Mouse (Mus musculus): ENCODE results near the gene Map7d1. TPM values are rescaled to one million over a fixed set of nuclear protein-coding genes. Genes with fewer than 3 reads are reported as not detected.

Gene Map7d1
- polyA plus RNA-seq, 1 experiment from 2014 or later: 97.5 TPM

DNA sequence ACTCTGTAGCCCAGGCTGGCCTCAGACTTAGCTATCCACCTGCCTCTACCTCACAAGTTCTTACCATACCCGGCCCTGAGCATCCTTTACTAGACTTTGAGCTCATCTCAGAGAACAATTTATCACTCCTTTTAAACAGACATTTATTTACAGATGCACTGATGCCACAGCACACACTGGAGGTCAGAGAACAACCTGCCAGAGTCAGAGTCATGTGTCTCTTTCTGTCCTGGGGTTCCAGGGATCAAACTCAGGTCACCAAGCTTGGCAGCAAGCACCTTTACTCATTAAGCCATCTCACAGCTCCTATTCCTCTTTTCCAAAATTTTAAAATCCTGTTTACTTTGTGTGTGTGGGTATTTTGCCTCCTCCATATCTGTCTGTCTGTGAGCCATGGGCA lies 50.8 kb downstream of the Map7d1 start:
- Histone ChIP-seq H3K4me2 (no peak overlapping the region), H3K27ac (replicated peaks) (no peak overlapping the region), H3K36me3 (no peaks in the 10 kb centered on the region), H3K4me1 (replicated peaks) (peaks cover 21% of the 10 kb centered on the region), H3K4me3 (no peak overlapping the region), H3K9me3 (no peaks in the 10 kb centered on the region), H3K27me3 (no peaks in the 10 kb centered on the region), H3K9ac (no peak overlapping the region)
- no peak for ATAC-seq (ENCODE audit: low FRiP score, low read depth)
- WGBS: 86% methylated on average over 1 of the region's 1 CpGs

DNA sequence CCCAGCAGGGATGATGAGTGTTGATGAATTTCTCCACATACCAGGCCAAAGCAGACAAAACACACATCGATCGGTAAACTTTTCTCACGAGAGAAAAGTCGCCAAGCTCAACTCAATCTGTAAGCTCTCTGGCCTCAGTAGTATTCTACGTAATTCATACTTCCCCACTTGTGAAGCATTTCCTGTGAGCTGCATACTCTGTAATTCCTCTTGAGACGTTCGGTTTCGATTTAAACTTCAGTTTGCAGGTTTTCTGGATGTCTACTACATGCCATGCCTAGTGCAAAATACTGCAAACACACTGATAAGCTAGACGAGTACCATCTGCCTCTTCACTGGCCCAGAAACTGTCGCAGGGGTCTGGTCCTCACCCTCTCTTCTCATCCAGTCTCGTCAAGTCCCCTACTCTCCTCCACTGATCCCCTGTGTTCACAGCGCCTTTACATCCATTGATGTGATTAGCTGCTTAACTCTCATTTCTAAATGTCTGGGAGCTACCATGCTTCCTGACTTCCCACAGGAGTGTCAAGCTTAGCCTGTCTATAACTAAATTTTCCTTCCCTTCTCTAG lies 51.4 kb downstream of the Map7d1 start:
- no peak for ATAC-seq (ENCODE audit: low FRiP score, low read depth)

DNA sequence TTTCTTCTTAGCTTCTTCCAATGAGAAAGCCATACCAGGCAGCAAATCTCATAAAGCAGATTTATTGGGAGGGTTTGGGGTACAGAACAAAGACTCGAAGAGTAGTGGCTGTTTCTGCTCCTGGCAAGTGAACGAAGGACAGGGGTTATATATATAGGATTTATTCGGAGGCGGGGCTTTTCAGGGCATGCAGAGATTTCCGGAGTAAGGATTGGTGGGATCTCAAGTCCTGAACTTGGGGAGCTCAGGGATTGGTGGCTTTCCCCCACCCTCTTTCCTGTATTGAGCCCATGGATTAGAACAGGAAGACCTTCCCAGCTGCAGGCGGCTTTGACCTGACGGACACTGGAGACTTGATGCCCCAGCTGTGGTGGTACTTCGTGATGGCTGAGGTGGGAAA lies 52.1 kb downstream of the Map7d1 start:
- Histone ChIP-seq H3K27me3 (no peaks in the 10 kb centered on the region), H3K4me1 (replicated peaks) (peaks cover 34% of the 10 kb centered on the region), H3K9ac (no peak overlapping the region), H3K9me3 (no peaks in the 10 kb centered on the region), H3K4me3 (no peak overlapping the region), H3K36me3 (no peaks in the 10 kb centered on the region), H3K27ac (replicated peaks) (peak overlapping the region; percentile 96; the same call in 1 of the 2 replicates), H3K4me2 (no peak overlapping the region)
- WGBS: 88% methylated on average over 8 of the region's 8 CpGs
- no peak for ATAC-seq (ENCODE audit: low FRiP score, low read depth)

More for the DNA sequence above, 51.4 kb downstream of the Map7d1 start:
- H3K9me3 ChIP-seq: no peaks in the 10 kb centered on the region
- no peaks in the 10 kb centered on the region for H3K36me3 ChIP-seq
- no peak overlapping the region for H3K4me2 ChIP-seq
- H3K27me3 ChIP-seq: no peaks in the 10 kb centered on the region
- H3K27ac ChIP-seq (replicated peaks): no peak overlapping the region
- H3K4me1 ChIP-seq (replicated peaks): peaks cover 27% of the 10 kb centered on the region
- H3K9ac ChIP-seq: no peak overlapping the region
- no peak overlapping the region for H3K4me3 ChIP-seq
- 93% methylated on average over 12 of the region's 12 CpGs for WGBS

- Histone ChIP-seq H3K36me3 (no peaks in the 10 kb centered on the region), H3K4me3 (peak overlapping the region; percentile 83), H3K4me2 (peak overlapping the region; percentile 60), H3K4me1 (replicated peaks) (peaks cover 40% of the 10 kb centered on the region), H3K27me3 (no peaks in the 10 kb centered on the region), H3K9me3 (no peaks in the 10 kb centered on the region), H3K9ac (peak overlapping the region; percentile 47), H3K27ac (replicated peaks) (peak overlapping the region; percentile 96)
- ATAC-seq (ENCODE audit: low FRiP score, low read depth): no peak
- 77% methylated on average over 10 of the region's 10 CpGs for WGBS
These were observed 52.7 kb downstream of the Map7d1 start for GRCm38 (mm10) chr4:126203336-126203895.

DNA sequence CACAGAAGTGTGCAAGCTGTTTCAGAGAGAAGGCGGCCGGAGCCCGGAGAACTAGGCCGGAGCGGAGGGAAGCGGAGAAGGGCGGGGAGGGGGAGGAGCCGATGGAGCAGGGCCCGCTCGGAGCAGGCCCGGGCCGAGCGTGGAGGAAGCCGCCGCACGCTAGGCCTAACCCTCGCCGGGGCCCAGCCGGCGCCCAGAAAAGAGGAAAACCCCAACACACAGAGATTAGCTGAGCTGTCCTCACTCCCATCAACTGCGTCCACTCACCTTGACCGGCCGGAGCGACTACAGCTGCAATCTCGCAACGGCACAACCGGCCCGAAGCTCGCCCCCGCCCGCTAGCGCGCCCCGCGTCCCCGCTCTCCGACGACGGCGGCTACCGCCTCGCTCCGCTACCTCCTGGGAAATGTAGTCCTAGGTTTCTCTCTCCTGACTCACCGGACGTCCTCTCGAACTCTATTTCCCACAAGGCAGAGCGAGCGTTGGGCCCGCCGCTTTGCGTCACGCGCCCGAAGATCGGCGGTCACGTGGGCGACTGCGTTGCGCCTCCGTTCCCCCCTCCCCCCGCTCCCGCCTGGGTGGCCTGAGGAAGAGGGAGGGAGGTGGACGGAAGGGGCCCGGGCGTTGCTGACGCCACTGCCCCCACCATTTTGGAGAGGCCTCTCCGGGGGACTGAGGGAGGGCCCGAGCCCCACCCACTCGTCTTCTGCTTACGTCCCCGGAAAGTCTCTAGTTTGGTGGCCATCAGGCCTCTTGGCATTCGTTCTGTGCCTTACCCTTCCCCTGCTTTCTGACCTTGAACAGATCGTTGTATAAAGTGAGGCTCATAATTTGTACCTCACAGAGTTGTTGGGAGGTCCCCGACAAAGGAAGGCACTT lies 53.6 kb downstream of the Map7d1 start, which contains the start of gene Thrap3:
Gene Thrap3, minus strand, starts transcription at position 458 of the 879 bp plus-strand sequence.
- H3K36me3 ChIP-seq: no peaks in the 10 kb centered on the region
- peak within 1 kb of the TSS; percentile 69 for H3K9ac ChIP-seq
- under 1% methylated on average over 73 of the region's 75 CpGs for WGBS
- peak; percentile 100 for ATAC-seq (ENCODE audit: low FRiP score, low read depth)
- H3K27ac ChIP-seq (replicated peaks): peak within 1 kb of the TSS; percentile 96
- no peaks in the 10 kb centered on the region for H3K9me3 ChIP-seq
- H3K4me2 ChIP-seq: peak within 1 kb of the TSS; percentile 83
- H3K27me3 ChIP-seq: no peaks in the 10 kb centered on the region
- peaks cover 48% of the 10 kb centered on the region for H3K4me1 ChIP-seq (replicated peaks)
- H3K4me3 ChIP-seq: peak within 1 kb of the TSS; percentile 83

DNA sequence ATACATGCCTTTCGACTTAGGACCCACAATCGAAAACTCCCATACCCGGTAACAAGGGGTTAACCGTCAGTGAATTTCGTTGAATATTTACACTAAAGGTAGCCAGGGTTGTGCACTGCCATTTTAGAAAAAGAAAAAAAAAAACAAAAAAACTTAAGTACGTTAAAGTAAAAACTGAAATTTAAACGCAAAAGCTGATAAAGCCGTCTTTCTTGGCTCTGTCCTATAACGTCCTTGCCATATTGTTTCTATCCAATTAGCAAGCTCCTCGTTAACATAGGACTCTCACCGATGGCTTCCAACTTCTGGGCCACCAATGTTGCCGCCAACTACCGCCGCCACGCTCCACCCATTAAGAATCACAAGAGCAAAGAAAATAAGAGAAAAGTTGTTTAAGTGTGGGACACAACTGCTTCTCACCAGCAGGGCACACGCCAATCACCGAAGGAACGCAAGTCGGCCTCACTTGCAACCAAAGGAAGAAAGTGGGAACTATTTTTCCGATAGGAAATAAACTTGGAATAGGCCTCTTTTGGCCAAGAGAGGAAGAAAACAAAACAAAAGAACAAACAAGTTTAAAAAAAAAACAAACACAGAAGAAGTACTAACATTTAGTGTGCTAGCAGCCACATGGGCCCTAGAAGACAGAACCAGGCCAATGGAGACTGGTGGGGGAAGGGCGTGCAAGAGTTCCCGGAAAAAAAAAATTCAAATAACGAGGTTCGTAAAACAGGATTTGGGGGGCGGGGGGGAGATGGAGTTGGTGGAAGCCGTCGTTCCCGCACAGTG lies 54.4 kb downstream of the Map7d1 start:
- H3K4me3 ChIP-seq: peak overlapping the region; percentile 83
- H3K9ac ChIP-seq: peak overlapping the region; percentile 69
- WGBS: under 1% methylated on average over 28 of the region's 28 CpGs
- no peaks in the 10 kb centered on the region for H3K36me3 ChIP-seq
- H3K27me3 ChIP-seq: no peaks in the 10 kb centered on the region
- peaks cover 50% of the 10 kb centered on the region for H3K4me1 ChIP-seq (replicated peaks)
- peak overlapping the region; percentile 83 for H3K4me2 ChIP-seq
- peak overlapping the region; percentile 96 for H3K27ac ChIP-seq (replicated peaks)
- ATAC-seq (ENCODE audit: low FRiP score, low read depth): no peak
- no peaks in the 10 kb centered on the region for H3K9me3 ChIP-seq

GRCm38 (mm10) chr4:126200656-126201055 lies 55.5 kb downstream of the Map7d1 start:
- Histone ChIP-seq H3K9me3 (no peaks in the 10 kb centered on the region), H3K4me1 (replicated peaks) (peaks cover 50% of the 10 kb centered on the region), H3K9ac (0 out of 2 replicates have a peak overlapping the region, but pooled peaks have one; percentile 30), H3K36me3 (no peaks in the 10 kb centered on the region), H3K4me2 (peak overlapping the region; percentile 83), H3K4me3 (peak overlapping the region; percentile 83), H3K27ac (replicated peaks) (no peak overlapping the region), H3K27me3 (no peaks in the 10 kb centered on the region)
- WGBS: 60% methylated on average over 2 of the region's 2 CpGs
- ATAC-seq (ENCODE audit: low FRiP score, low read depth): no peak

DNA sequence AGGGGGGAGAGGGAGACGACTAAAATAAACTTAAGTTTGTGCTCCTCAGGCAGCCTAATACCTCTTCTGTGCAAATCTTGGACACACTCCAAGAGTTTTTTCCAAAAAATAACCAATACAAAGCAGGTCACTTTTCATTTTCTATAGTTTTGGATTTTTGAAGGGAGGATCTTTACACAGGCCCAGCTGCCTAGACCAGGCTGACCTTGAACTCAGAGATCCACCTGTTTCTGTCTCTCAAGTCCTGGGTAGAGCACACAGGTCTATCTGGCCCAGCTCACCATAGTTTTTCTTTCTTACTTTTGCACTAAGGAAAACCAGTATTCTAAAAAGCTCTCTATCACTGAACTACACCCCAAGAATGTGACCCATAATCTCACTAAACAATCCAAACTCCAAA lies 56.1 kb downstream of the Map7d1 start:
- H3K36me3 ChIP-seq: no peaks in the 10 kb centered on the region
- no peaks in the 10 kb centered on the region for H3K9me3 ChIP-seq
- no peak overlapping the region for H3K27ac ChIP-seq (replicated peaks)
- ATAC-seq (ENCODE audit: low FRiP score, low read depth): no peak
- H3K4me1 ChIP-seq (replicated peaks): peaks cover 50% of the 10 kb centered on the region
- H3K9ac ChIP-seq: 0 out of 2 replicates have a peak overlapping the region, but pooled peaks have one; percentile 30
- peak overlapping the region; percentile 83; the same call in 1 of the 2 replicates for H3K4me3 ChIP-seq
- WGBS: 56% methylated on average over 1 of the region's 1 CpGs
- no peaks in the 10 kb centered on the region for H3K27me3 ChIP-seq
- peak overlapping the region; percentile 83 for H3K4me2 ChIP-seq

DNA sequence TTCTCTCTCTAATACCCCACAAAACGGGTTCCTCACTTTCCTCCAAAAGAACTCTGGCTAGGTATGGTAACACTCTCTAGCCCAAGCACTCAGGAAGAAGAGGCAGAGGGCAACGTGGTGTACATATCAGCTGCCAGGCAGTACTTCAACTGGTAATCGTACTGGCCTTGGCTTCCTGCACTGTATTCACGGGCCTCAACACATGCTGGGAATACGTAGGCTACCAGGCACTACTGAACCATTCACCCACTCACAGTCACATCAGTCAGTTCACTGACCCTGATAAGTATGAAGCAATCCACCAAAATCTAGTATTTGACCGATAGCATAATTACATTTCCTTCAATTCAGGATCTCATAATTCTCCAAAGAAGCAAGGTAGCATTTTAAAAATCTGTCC lies 56.6 kb downstream of the Map7d1 start:
- Histone ChIP-seq H3K27me3 (no peaks in the 10 kb centered on the region), H3K9me3 (no peaks in the 10 kb centered on the region), H3K4me1 (replicated peaks) (peaks cover 50% of the 10 kb centered on the region), H3K36me3 (no peaks in the 10 kb centered on the region), H3K4me3 (no peak overlapping the region), H3K27ac (replicated peaks) (no peak overlapping the region), H3K9ac (no peak overlapping the region), H3K4me2 (0 out of 2 replicates have a peak overlapping the region, but pooled peaks have one; percentile 16)
- 81% methylated on average over 6 of the region's 6 CpGs for WGBS
- ATAC-seq (ENCODE audit: low FRiP score, low read depth): no peak

DNA sequence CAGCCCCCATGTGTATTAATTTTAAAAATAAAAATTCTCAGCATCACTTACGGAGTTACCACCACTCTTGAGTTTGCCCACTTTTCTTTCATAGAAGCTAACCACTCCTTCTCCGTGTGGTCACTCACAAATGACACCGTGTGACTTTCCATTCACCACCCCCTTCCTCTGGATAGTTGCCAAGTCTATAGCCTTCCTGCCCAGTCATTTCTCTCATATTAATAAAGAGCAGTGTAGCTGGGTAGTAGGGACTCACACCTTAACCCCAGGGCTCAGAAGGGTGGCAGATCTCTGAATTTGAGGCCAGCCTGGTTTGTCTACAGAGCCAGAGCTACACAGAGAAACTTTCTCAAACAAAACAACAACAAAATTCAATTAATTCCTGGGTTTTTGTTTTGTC lies 58.7 kb downstream of the Map7d1 start:
- 61% methylated on average over 3 of the region's 3 CpGs for WGBS
- no peak overlapping the region for H3K4me3 ChIP-seq
- ATAC-seq (ENCODE audit: low FRiP score, low read depth): no peak

DNA sequence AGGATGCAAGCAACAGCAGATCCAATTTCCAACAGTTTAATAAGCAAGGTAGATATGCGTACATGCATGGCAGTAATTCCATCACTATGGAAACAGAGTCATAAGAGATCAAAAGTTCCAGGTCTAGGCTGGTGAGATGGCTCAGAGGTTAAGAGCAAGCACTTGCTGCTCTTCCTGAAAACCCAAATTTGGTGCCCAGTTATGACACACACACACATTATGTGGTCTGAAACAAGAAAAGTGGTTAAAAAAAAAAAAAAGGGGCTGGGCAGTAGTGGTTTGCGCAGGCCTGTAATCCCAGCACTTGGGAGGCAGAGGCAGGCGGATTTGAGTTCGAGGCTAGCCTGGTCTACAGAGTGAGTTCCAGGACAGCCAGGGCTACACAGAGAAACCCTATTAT lies 61.2 kb downstream of the Map7d1 start:
- peaks cover 26% of the 10 kb centered on the region for H3K36me3 ChIP-seq
- H3K27me3 ChIP-seq: no peaks in the 10 kb centered on the region
- 91% methylated on average over 4 of the region's 4 CpGs for WGBS
- no peak for ATAC-seq (ENCODE audit: low FRiP score, low read depth)
- H3K9ac ChIP-seq: no peak overlapping the region
- H3K4me2 ChIP-seq: no peak overlapping the region
- H3K4me3 ChIP-seq: no peak overlapping the region
- no peaks in the 10 kb centered on the region for H3K9me3 ChIP-seq
- peaks cover 24% of the 10 kb centered on the region for H3K4me1 ChIP-seq (replicated peaks)
- H3K27ac ChIP-seq (replicated peaks): no peak overlapping the region

More for the DNA sequence above, 58.7 kb downstream of the Map7d1 start:
- H3K9me3 ChIP-seq: no peaks in the 10 kb centered on the region
- peaks cover 40% of the 10 kb centered on the region for H3K4me1 ChIP-seq (replicated peaks)
- no peaks in the 10 kb centered on the region for H3K27me3 ChIP-seq
- peaks cover 16% of the 10 kb centered on the region for H3K36me3 ChIP-seq
- no peak overlapping the region for H3K4me2 ChIP-seq
- H3K27ac ChIP-seq (replicated peaks): no peak overlapping the region
- H3K9ac ChIP-seq: no peak overlapping the region
